ENCODE assay signal across 25 mouse cellular contexts in genomic region chr12:104123097-104123496, GRCm38 (mm10). TPM values are rescaled to one million over a fixed set of nuclear protein-coding genes. Genes with fewer than 3 reads are reported as not detected.
A peak's percentile ranks its signal among the peaks of the same experiment; 100 is the strongest.
DNase-seq lines count a peak whose midpoint lies in the region; ATAC-seq lines count a peak whose summit lies in the region.
"Had no signal": no experiment of that assay in that cellular context is flagged by ENCODE, and none has a peak within 500 bp of the region (broad histone marks: within the 10 kb centered on the region; RNA-seq: fewer than 3 reads in every experiment).

No protein-coding gene starts in this region.

- H3K9ac ChIP-seq in midbrain, embryonic 15.5 days: no peak overlapping the region
- H3K9ac ChIP-seq: embryonic facial prominence, embryonic 12.5 days; forebrain, embryonic 13.5 days had no signal

- H3K27ac ChIP-seq in midbrain, embryonic 15.5 days: no peak overlapping the region
- H3K27ac ChIP-seq: embryonic facial prominence, embryonic 10.5 days; embryonic facial prominence, embryonic 12.5 days; forebrain, embryonic 13.5 days had no signal

- no peak overlapping the region for H3K4me2 ChIP-seq in midbrain, embryonic 15.5 days
- H3K4me2 ChIP-seq: embryonic facial prominence, embryonic 12.5 days; forebrain, embryonic 13.5 days had no signal

- H3K27me3 ChIP-seq in midbrain, embryonic 15.5 days (replicated peaks): no peaks in the 10 kb centered on the region
- H3K27me3 ChIP-seq: embryonic facial prominence, embryonic 12.5 days; forebrain, embryonic 13.5 days had no signal

- no peak overlapping the region for H3K4me3 ChIP-seq in midbrain, embryonic 15.5 days
- H3K4me3 ChIP-seq: embryonic facial prominence, embryonic 10.5 days; embryonic facial prominence, embryonic 12.5 days; forebrain, embryonic 13.5 days had no signal

- 91% methylated on average over 1 of the region's 1 CpGs for WGBS in midbrain, embryonic 15.5 days

- ATAC-seq in common myeloid progenitor, adult 5-6 weeks (replicated peaks; ENCODE audit: low read depth, poor library complexity, severe bottlenecking): peak; percentile 74
- peak; percentile 58 for ATAC-seq in megakaryocyte progenitor cell, adult 5-6 weeks (replicated peaks; ENCODE audit: poor library complexity)
- ATAC-seq in midbrain, embryonic 15.5 days (replicated peaks): no peak
- ATAC-seq: activated CD4-positive, CD25-positive, alpha-beta regulatory T cell, adult 4 months; forebrain, embryonic 13.5 days; forebrain, embryonic 16.5 days had no signal

- peak; percentile 18 for DNase-seq in Muller cell, postnatal 12 days (ENCODE audit: inconsistent ontology term)
- DNase-seq in frontal cortex, postnatal 14 days (ENCODE audit: low spot score in 2 of 2): no peak
- DNase-seq in embryo, embryonic 10 days (ENCODE audit: low spot score): no peak
- DNase-seq: adrenal gland, adult 8-10 months; adrenal gland, postnatal 14 days; adrenal gland, postnatal 36 days; cerebellum, adult 11-12 months; cerebellum, adult 2 months; cerebellum, adult 9-10 months; cerebellum, postnatal 10 days; cerebellum, postnatal 25 days had no signal

- no peaks in the 10 kb centered on the region for H3K36me3 ChIP-seq in midbrain, embryonic 15.5 days (replicated peaks)
- H3K36me3 ChIP-seq: embryonic facial prominence, embryonic 10.5 days; embryonic facial prominence, embryonic 12.5 days had no signal

- no peaks in the 10 kb centered on the region for H3K4me1 ChIP-seq in midbrain, embryonic 15.5 days
- H3K4me1 ChIP-seq: embryonic facial prominence, embryonic 10.5 days; embryonic facial prominence, embryonic 12.5 days; forebrain, embryonic 13.5 days had no signal

- no peaks in the 10 kb centered on the region for H3K9me3 ChIP-seq in midbrain, embryonic 15.5 days
- H3K9me3 ChIP-seq: embryonic facial prominence, embryonic 10.5 days; embryonic facial prominence, embryonic 12.5 days; forebrain, embryonic 13.5 days had no signal

RNA-seq across cellular contexts. Expression of gene Serpina3b, which starts 4.7 kb away (rescaled TPM):
- 0.10 and 0.27 TPM in 2 replicates for total RNA-seq in common myeloid progenitor, adult 5-6 weeks (2017)
- total RNA-seq in megakaryocyte progenitor cell, adult 5-6 weeks (2015): not detected in 2 replicates
- not detected in 2 replicates for total RNA-seq in megakaryocyte progenitor cell, adult 5-6 weeks (2017)
- not detected in 2 replicates for polyA plus RNA-seq in midbrain, embryonic 15.5 days (2015; fragmentation: Nextera tagmentation; extraction: Ambion mirVana)
- total RNA-seq: ES-E14 had no signal
- polyA plus RNA-seq: activated CD4-positive, CD25-positive, alpha-beta regulatory T cell, adult 4 months; C2C12; cerebellum, adult 2 months; embryonic facial prominence, embryonic 10.5 days; embryonic facial prominence, embryonic 12.5 days; embryonic facial prominence, embryonic 14.5 days; forebrain, embryonic 11.5 days; forebrain, embryonic 13.5 days; frontal cortex, adult 2 months had no signal

RNA-seq across cellular contexts. Expression of gene Serpina3a, which starts 10.6 kb away (rescaled TPM):
- not detected in 2 replicates for total RNA-seq in common myeloid progenitor, adult 5-6 weeks (2017)
- total RNA-seq in megakaryocyte progenitor cell, adult 5-6 weeks (2015): not detected in 2 replicates
- total RNA-seq in megakaryocyte progenitor cell, adult 5-6 weeks (2017): not detected in 2 replicates
- polyA plus RNA-seq in midbrain, embryonic 15.5 days (2015; fragmentation: Nextera tagmentation; extraction: Ambion mirVana): not detected in 2 replicates
- total RNA-seq: adrenal gland, adult 18-20 months; adrenal gland, postnatal 14 days; adrenal gland, postnatal 36 days; ES-E14 had no signal
- polyA plus RNA-seq: activated CD4-positive, CD25-positive, alpha-beta regulatory T cell, adult 4 months; C2C12; cerebellum, adult 2 months; embryonic facial prominence, embryonic 10.5 days; embryonic facial prominence, embryonic 12.5 days; embryonic facial prominence, embryonic 14.5 days; forebrain, embryonic 11.5 days; forebrain, embryonic 13.5 days; forebrain, embryonic 16.5 days; frontal cortex, adult 2 months had no signal

RNA-seq across cellular contexts. Expression of gene Serpina5, which starts 22.2 kb away (rescaled TPM):
- total RNA-seq in common myeloid progenitor, adult 5-6 weeks (2017): not detected in 2 replicates
- total RNA-seq in megakaryocyte progenitor cell, adult 5-6 weeks (2015): not detected in 2 replicates
- not detected in 2 replicates for total RNA-seq in megakaryocyte progenitor cell, adult 5-6 weeks (2017)
- not detected in 2 replicates for polyA plus RNA-seq in midbrain, embryonic 15.5 days (2015; fragmentation: Nextera tagmentation; extraction: Ambion mirVana)
- total RNA-seq: ES-E14 had no signal
- polyA plus RNA-seq: activated CD4-positive, CD25-positive, alpha-beta regulatory T cell, adult 4 months; C2C12; cerebellum, adult 2 months; embryonic facial prominence, embryonic 10.5 days; embryonic facial prominence, embryonic 12.5 days; embryonic facial prominence, embryonic 14.5 days; forebrain, embryonic 11.5 days; forebrain, embryonic 13.5 days; forebrain, embryonic 16.5 days; frontal cortex, adult 2 months had no signal

RNA-seq across cellular contexts. Expression of gene Serpina3c, which starts 30.6 kb away (rescaled TPM):
- not detected in 2 replicates for total RNA-seq in common myeloid progenitor, adult 5-6 weeks (2017)
- total RNA-seq in megakaryocyte progenitor cell, adult 5-6 weeks (2015): not detected in 2 replicates
- total RNA-seq in megakaryocyte progenitor cell, adult 5-6 weeks (2017): not detected in 2 replicates
- not detected in 2 replicates for polyA plus RNA-seq in midbrain, embryonic 15.5 days (2015; fragmentation: Nextera tagmentation; extraction: Ambion mirVana)
- total RNA-seq: ES-E14 had no signal
- polyA plus RNA-seq: activated CD4-positive, CD25-positive, alpha-beta regulatory T cell, adult 4 months; C2C12; embryonic facial prominence, embryonic 10.5 days; embryonic facial prominence, embryonic 12.5 days; embryonic facial prominence, embryonic 14.5 days; forebrain, embryonic 11.5 days; forebrain, embryonic 13.5 days; forebrain, embryonic 16.5 days had no signal
